Mouse (Mus musculus) forebrain, embryonic 15.5 days (tissue): Measurements from ENCODE around the gene Tmsb15a. TPM values are rescaled to one million over a fixed set of nuclear protein-coding genes. Genes with fewer than 3 reads are reported as not detected.
"Not testable (repeated sequence)": the region's sequence is repeated elsewhere in the genome, so short reads cannot be mapped to it uniquely, and the experiment has no call there.

Experiments used
- ATAC-seq: fragments of 200-750 bp; cut with Nextera tagmentation; replicated peaks from 2 replicates; pipeline ENCODE4 v1.8.0; 2017; ENCODE audit warnings: mild to moderate bottlenecking, moderate TSS enrichment, moderate library complexity
- H3K27ac ChIP-seq: fragments of 300-500 bp; sonication (generic); replicated peaks from 2 replicates; pipeline ENCODE4 v1.5.1; 2015; ENCODE audit warnings: mild to moderate bottlenecking, inconsistent platforms
- H3K27me3 ChIP-seq: fragments of 300-500 bp; sonication (generic); 2 replicates; pipeline ENCODE4 v1.6.1; 2015; ENCODE audit warnings: inconsistent platforms
- H3K36me3 ChIP-seq: fragments of 300-500 bp; sonication (generic); 2 replicates; pipeline ENCODE4 v1.6.1; 2015; ENCODE audit warnings: mild to moderate bottlenecking, inconsistent platforms
- H3K4me1 ChIP-seq: fragments of 300-500 bp; sonication (generic); 2 replicates; pipeline ENCODE4 v1.6.1; 2015; ENCODE audit warnings: inconsistent platforms
- H3K4me2 ChIP-seq: fragments of 300-500 bp; sonication (generic); replicated peaks from 2 replicates; pipeline ENCODE4 v1.6.1; 2015; ENCODE audit warnings: mild to moderate bottlenecking, inconsistent platforms
- H3K4me3 ChIP-seq: fragments of 300-500 bp; sonication (generic); 2 replicates; pipeline ENCODE4 v1.5.1; 2015; ENCODE audit warnings: mild to moderate bottlenecking, inconsistent platforms
- H3K9ac ChIP-seq: fragments of 300-500 bp; sonication (generic); replicated peaks from 2 replicates; pipeline ENCODE4 v1.6.1; 2015; ENCODE audit warnings: mild to moderate bottlenecking, inconsistent platforms
- H3K9me3 ChIP-seq: fragments of 300-500 bp; sonication (generic); 2 replicates; pipeline ENCODE4 v1.6.1; 2016; ENCODE audit warnings: inconsistent platforms
- WGBS: fragments of 180-500 bp; shearing (Covaris S2); methylation state at CpG from one replicate; pipeline ENCODE4 v1.1.7; 2015; ENCODE audit warnings: mixed read lengths; 5-methylcytosine and 5-hydroxymethylcytosine counted together
- polyA plus RNA-seq: library from polyadenylated mRNA; unstranded; fragments of >200 nt; fragmentation: Nextera tagmentation; extraction: Ambion mirVana; gene quantifications from 2 replicates; pipeline ENCODE4 v1.2.1, GENCODE M21; 2015

Tmsb15a gene
- polyA plus RNA-seq, result not detected in 2 replicates

DNA sequence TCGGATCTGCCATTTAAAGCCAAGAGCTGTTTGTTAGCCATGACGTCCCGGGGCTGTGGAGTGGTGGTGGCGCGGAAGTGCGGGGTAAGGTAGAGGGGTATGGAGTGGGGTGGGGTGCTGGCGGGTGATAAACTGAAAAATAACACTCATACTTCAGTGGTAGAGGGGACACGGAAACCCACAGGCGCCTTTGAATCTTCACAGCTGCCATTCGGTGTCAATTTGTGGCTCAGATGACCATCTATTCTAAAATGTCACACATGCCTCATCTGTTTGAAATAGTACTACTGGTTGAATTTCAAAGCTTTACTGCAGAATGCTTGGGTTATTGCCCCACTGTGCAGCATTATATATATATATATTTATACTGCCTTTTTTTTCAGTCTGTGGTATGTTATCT, at the start of gene Tmsb15a:
Tmsb15a (minus strand) TSS at position 101 of the 400 bp plus-strand sequence.
- Histone ChIP-seq H3K9me3 (no peaks in the 10 kb centered on the region), H3K4me1 (no peaks in the 10 kb centered on the region), H3K9ac (no peak within 1 kb of the TSS), H3K4me3 (no peak within 1 kb of the TSS), H3K27me3 (no peaks in the 10 kb centered on the region), H3K36me3 (no peaks in the 10 kb centered on the region), H3K27ac (no peak within 1 kb of the TSS), H3K4me2 (no peak within 1 kb of the TSS)
- 85% methylated on average over 10 of the region's 10 CpGs for WGBS
- ATAC-seq, result no peak

DNA sequence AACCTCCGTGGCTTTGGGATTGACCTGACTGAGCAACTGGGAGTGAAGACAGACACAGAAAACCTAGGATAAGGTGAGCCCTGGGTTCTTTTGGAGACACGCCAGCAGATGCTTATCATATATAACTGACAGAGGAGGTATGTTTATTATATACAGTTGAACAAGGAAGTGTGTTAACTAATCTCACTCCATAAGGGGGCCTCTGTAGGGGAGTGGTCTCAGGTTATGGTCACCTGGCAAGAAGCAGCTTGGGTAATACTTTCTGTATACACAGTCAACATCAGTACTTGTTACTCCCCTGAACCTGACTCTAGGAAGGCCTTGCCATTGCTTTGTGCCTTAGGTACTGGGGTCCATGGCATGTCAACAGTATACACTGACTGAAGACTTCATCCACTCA, 43.5 kb upstream of the Tmsb15a start:
- no peaks in the 10 kb centered on the region for H3K27me3 ChIP-seq
- ATAC-seq, result no peak
- H3K4me1 ChIP-seq, result no peaks in the 10 kb centered on the region
- H3K9me3 ChIP-seq, result no peaks in the 10 kb centered on the region
- 79% methylated on average over 2 of the region's 2 CpGs for WGBS
- H3K9ac ChIP-seq, result no peak overlapping the region
- no peak overlapping the region for H3K4me2 ChIP-seq
- no peak overlapping the region for H3K27ac ChIP-seq
- no peak overlapping the region for H3K4me3 ChIP-seq
- H3K36me3 ChIP-seq, result no peaks in the 10 kb centered on the region

DNA sequence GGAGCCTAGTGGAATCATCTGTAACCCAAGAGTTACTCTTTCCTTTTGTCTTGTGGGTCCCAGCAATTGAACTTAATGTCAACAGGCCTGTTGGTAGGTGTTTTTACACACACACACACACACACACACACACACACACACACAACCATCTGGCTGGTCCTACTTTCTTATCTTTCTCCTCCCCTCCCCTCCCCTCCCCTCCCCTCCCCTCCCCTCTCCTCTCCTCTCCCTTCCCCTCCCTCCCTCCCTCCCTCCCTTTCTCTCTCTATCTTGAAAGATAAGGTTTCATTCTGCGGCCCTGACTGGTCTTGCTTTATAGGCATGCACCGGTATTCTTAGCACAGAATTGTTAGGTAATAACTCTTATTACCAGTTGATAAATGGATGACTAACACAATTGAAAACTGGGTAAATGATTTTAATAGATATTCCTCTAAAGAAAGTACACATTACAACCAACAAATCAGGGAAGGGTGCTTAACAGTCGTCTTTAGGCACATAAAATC, 43.0 kb upstream of the Tmsb15a start:
- Histone ChIP-seq H3K9me3 (no peaks in the 10 kb centered on the region), H3K9ac (no peak overlapping the region), H3K36me3 (no peaks in the 10 kb centered on the region), H3K27me3 (no peaks in the 10 kb centered on the region), H3K4me1 (no peaks in the 10 kb centered on the region), H3K27ac (no peak overlapping the region), H3K4me2 (no peak overlapping the region), H3K4me3 (no peak overlapping the region)
- 67% methylated on average over 2 of the region's 3 CpGs for WGBS
- ATAC-seq, result no peak

DNA sequence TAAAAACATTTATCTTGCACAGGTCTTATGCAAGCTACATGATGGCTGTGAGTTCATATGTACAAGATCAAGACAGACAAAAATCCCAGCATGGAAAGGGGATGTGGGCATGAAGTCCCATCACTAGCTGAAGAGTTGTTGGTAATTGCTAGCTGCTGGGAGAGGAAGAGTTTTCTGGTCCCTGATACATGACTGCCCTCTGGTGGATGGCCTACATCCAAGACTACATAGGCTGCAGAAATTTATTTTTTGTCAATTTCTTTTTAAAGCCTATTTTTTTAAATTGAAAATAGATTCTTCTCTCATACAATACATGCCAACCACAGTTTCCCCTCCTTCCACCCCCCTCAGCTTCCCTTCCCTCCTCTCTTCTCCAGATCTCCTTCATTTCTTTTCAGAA, 36.6 kb upstream of the Tmsb15a start:
- no peaks in the 10 kb centered on the region for H3K9me3 ChIP-seq
- no peak overlapping the region for H3K4me2 ChIP-seq
- no peak overlapping the region for H3K4me3 ChIP-seq
- no peaks in the 10 kb centered on the region for H3K27me3 ChIP-seq
- no peak overlapping the region for H3K27ac ChIP-seq
- H3K9ac ChIP-seq, result no peak overlapping the region
- H3K36me3 ChIP-seq, result peaks cover 5% of the 10 kb centered on the region; the same call in 1 of the 2 replicates
- ATAC-seq, result no peak
- H3K4me1 ChIP-seq, result no peaks in the 10 kb centered on the region

- 0 out of 2 replicates have a peak, but pooled peaks have one; percentile 55 for ATAC-seq
- Histone ChIP-seq H3K27me3 (no peaks in the 10 kb centered on the region), H3K9ac (no peak overlapping the region), H3K36me3 (peaks cover 5% of the 10 kb centered on the region; the same call in 1 of the 2 replicates), H3K4me1 (no peaks in the 10 kb centered on the region), H3K4me2 (no peak overlapping the region), H3K9me3 (no peaks in the 10 kb centered on the region), H3K27ac (no peak overlapping the region), H3K4me3 (no peak overlapping the region)
- whole genome bisulfite sequencing, result 7% methylated on average over 2 of the region's 2 CpGs
Measured at GRCm38 (mm10) chrX:135752832-135753231, 27.8 kb upstream of the Tmsb15a start.

GRCm38 (mm10) chrX:135745376-135745775, 20.3 kb upstream of the Tmsb15a start:
- not testable (repeated sequence) for ATAC-seq

DNA sequence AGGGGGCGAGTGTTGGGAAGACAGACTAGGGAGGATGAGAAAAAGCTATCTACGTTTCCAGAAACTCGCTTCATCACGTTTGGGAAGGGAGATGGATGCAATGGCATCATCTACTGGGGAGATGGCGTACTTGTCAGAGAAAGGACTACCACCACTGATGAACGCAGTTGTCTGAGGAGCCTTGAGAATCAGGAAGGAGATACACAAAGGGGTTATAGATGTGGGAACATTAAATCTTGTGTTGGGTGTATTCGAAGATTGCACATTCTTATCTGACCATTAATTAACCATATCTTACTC, 17.9 kb upstream of the Tmsb15a start:
- H3K4me3 ChIP-seq, result peak overlapping the region; percentile 67
- H3K27ac ChIP-seq, result peak overlapping the region; percentile 94
- 17% methylated on average over 7 of the region's 7 CpGs for WGBS
- no peaks in the 10 kb centered on the region for H3K9me3 ChIP-seq
- peak overlapping the region; percentile 45 for H3K4me2 ChIP-seq
- H3K27me3 ChIP-seq, result no peaks in the 10 kb centered on the region
- no peaks in the 10 kb centered on the region for H3K36me3 ChIP-seq
- H3K4me1 ChIP-seq, result peaks cover 13% of the 10 kb centered on the region; the same call in 1 of the 2 replicates
- peak overlapping the region; percentile 64 for H3K9ac ChIP-seq
- peak; percentile 45 for ATAC-seq

More at GRCm38 (mm10) chrX:135745376-135745775, 20.3 kb upstream of the Tmsb15a start:
- not testable (repeated sequence) for H3K9me3 ChIP-seq, H3K9ac ChIP-seq, H3K27me3 ChIP-seq, H3K36me3 ChIP-seq, H3K27ac ChIP-seq, H3K4me3 ChIP-seq, H3K4me2 ChIP-seq
- WGBS, result 85% methylated on average over 3 of the region's 3 CpGs
- H3K4me1 ChIP-seq, result peaks cover 13% of the 10 kb centered on the region; the same call in 1 of the 2 replicates

DNA sequence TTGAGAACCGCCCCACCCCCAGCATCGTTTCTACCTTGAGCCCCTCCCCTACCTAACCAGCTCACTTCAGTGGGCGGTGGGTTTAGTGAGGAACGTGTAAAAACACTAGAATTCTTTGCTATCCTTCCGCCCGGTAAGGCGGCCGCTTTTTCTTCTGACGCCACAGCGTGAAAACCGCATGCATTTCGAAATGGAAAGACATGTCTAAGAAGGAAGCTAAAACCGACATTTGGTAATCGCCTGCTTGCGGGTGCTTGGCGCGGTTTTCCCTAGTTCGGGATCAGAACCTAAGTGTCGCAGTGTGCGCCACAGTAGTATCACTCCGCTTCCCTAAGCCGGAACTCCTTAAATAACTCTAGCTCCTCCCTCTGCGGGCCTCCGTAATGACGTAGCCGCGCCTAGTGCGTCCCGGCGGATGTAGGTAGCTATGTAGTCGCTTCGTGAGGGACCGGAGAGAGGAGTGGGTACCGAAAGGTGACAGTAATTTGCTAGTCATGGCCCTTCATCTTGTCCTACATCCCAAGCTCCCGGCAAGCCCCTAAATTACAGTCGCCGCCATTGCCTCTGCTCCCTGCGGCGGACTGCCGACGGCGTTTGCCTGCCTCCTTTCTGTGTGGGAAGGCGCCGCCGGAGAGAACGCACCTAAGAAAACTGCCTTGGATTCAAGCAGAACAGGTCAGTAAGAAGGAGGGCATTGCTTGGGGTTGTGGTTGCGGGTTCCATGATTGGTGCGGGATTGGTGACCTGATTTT, 17.4 kb upstream of the Tmsb15a start, which contains the start of the genes Armcx5 and Gprasp1:
Armcx5 (plus strand) TSS at position 430 of the 752 bp plus-strand sequence.
Gprasp1 (plus strand) TSS at position 430 of the 752 bp plus-strand sequence.
- H3K4me2 ChIP-seq, result peak within 1 kb of the TSS; percentile 46
- H3K9me3 ChIP-seq, result no peaks in the 10 kb centered on the region
- peaks cover 13% of the 10 kb centered on the region; the same call in 1 of the 2 replicates for H3K4me1 ChIP-seq
- no peaks in the 10 kb centered on the region for H3K36me3 ChIP-seq
- H3K27me3 ChIP-seq, result no peaks in the 10 kb centered on the region
- H3K27ac ChIP-seq, result peak within 1 kb of the TSS; percentile 94
- peak within 1 kb of the TSS; percentile 64 for H3K9ac ChIP-seq
- H3K4me3 ChIP-seq, result peak within 1 kb of the TSS; percentile 67
- ATAC-seq, result peak; percentile 99
- WGBS, result 20% methylated on average over 48 of the region's 48 CpGs

DNA sequence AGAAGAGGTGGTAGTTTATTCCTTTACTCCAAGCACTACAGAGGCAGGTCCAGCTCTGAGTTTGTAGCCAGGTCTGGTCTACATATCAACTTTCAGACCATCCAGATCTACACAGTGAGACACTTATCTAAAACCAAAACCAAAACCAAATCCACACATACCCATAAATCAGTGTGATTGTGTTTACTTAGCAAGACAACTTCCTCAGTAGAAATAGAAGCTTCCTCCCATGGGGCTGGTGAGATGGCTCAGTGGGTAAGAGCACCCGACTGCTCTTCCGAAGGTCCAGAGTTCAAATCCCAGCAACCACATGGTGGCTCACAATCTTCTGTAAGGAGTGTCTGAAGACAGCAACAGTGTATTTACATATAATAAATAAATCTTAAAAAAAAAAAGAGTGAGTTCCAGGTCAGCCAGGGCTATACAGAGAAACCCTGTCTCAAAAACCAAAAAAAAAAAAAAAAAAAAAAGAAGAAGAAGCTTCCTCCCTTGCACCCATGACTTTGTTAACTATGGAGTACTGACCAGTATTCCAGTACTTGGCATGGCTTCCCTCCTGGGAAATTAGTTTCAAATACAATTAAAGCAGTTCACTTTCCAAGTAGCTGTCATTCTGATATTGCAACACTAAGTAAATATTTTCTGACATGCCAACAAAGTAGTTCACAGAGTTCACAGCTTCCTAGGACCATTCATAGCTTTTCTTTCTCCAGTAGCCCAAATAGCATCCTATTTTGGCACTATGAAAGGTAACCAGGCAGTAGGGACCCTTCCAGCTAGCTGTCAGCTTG, 13.9 kb upstream of the Tmsb15a start:
- Histone ChIP-seq H3K27ac (no peak overlapping the region), H3K9ac (no peak overlapping the region), H3K36me3 (no peaks in the 10 kb centered on the region), H3K27me3 (no peaks in the 10 kb centered on the region), H3K4me1 (peaks cover 8% of the 10 kb centered on the region; the same call in 1 of the 2 replicates), H3K4me3 (no peak overlapping the region), H3K9me3 (no peaks in the 10 kb centered on the region), H3K4me2 (no peak overlapping the region)
- no peak for ATAC-seq
- WGBS, result 99% methylated on average over 2 of the region's 2 CpGs

GRCm38 (mm10) chrX:135712845-135713244, 12.2 kb downstream of the Tmsb15a start:
- Histone ChIP-seq H3K4me3 (no peak overlapping the region), H3K4me1 (no peaks in the 10 kb centered on the region), H3K4me2 (no peak overlapping the region), H3K36me3 (no peaks in the 10 kb centered on the region), H3K9me3 (no peaks in the 10 kb centered on the region), H3K27me3 (no peaks in the 10 kb centered on the region), H3K9ac (no peak overlapping the region), H3K27ac (no peak overlapping the region)
- ATAC-seq, result no peak
- 85% methylated on average over 2 of the region's 2 CpGs for WGBS

- no peak overlapping the region for H3K9ac ChIP-seq
- no peaks in the 10 kb centered on the region for H3K36me3 ChIP-seq
- no peaks in the 10 kb centered on the region for H3K9me3 ChIP-seq
- H3K4me3 ChIP-seq, result no peak overlapping the region
- H3K27ac ChIP-seq, result no peak overlapping the region
- ATAC-seq, result no peak
- H3K4me1 ChIP-seq, result no peaks in the 10 kb centered on the region
- H3K27me3 ChIP-seq, result no peaks in the 10 kb centered on the region
- no peak overlapping the region for H3K4me2 ChIP-seq
- WGBS, result 44% methylated on average over 2 of the region's 2 CpGs
Measured at GRCm38 (mm10) chrX:135704349-135704748, 20.7 kb downstream of the Tmsb15a start.

DNA sequence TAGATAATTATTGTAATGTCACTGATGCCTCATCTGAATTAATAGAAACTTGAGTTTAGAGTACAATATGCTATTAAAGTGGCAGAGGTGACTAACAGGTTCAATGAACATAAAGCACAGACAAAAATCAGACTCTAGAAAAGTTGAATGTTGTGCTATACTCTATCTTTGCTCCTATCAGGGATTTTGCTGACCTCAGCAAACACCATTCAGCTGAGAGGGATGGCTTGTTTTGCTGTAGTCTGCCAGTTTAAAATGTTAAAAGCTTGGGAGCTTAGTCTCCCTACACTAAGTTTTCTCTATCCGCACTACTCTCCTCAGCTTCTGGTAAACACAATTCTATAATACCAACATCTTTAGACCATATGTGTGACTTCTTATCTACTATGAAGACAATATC, 21.9 kb downstream of the Tmsb15a start:
- Histone ChIP-seq H3K4me1 (no peaks in the 10 kb centered on the region), H3K9me3 (no peaks in the 10 kb centered on the region), H3K27ac (no peak overlapping the region), H3K4me3 (no peak overlapping the region), H3K36me3 (no peaks in the 10 kb centered on the region), H3K27me3 (no peaks in the 10 kb centered on the region), H3K9ac (no peak overlapping the region), H3K4me2 (no peak overlapping the region)
- no peak for ATAC-seq
- 78% methylated on average over 1 of the region's 1 CpGs for WGBS
